Mouse (Mus musculus) kidney, postnatal 25 days (tissue): ENCODE results near the gene Hrg.
"Not testable (repeated sequence)": the region's sequence is repeated elsewhere in the genome, so short reads cannot be mapped to it uniquely, and the experiment has no call there.

Source experiments
- DNase-seq, 2 experiments: peaks; one replicate each; pipeline ENCODE4 v3.0.0; 2021; ENCODE audit warnings: mixed read lengths in 2 of 2

Hrg gene

GRCm38 (mm10) chr16:22962256-22962655 lies 11.4 kb downstream of the Hrg start:
- no peak for DNase-seq

- DNase-seq: no peak
Observed at GRCm38 (mm10) chr16:22963293-22963692, 12.4 kb downstream of the Hrg start.

GRCm38 (mm10) chr16:22967383-22968030 lies 16.6 kb downstream of the Hrg start:
- DNase-seq: no peak

GRCm38 (mm10) chr16:22996951-22997350 lies 46.1 kb downstream of the Hrg start:
- DNase-seq: not testable (repeated sequence)
